Mouse (Mus musculus) limb, embryonic 10.5 days (tissue): ENCODE data around the gene Klk11. TPM values are rescaled to one million over a fixed set of nuclear protein-coding genes. Genes with fewer than 3 reads are reported as not detected.

Experiments
- DNase-seq: peaks from one replicate; pipeline ENCODE4 v3.0.0-alpha.2; 2017; ENCODE audit warnings: low spot score
- H3K27ac ChIP-seq: fragments of 300-500 bp; sonication (generic); 2 replicates; pipeline ENCODE4 v1.5.1; 2016; ENCODE audit warnings: mild to moderate bottlenecking
- H3K27me3 ChIP-seq: fragments of 300-500 bp; sonication (generic); 2 replicates; pipeline ENCODE4 v1.6.1; 2016; ENCODE audit warnings: low read depth, mild to moderate bottlenecking; ENCODE audit not compliant: poor library complexity, severe bottlenecking
- H3K36me3 ChIP-seq: fragments of 300-500 bp; sonication (generic); 2 replicates; pipeline ENCODE4 v1.6.1; 2016; ENCODE audit warnings: mild to moderate bottlenecking, moderate library complexity
- H3K4me1 ChIP-seq: fragments of 300-500 bp; sonication (generic); 2 replicates; pipeline ENCODE4 v1.6.1; 2016
- H3K4me3 ChIP-seq: fragments of 300-500 bp; sonication (generic); 2 replicates; pipeline ENCODE4 v1.5.1; 2016; ENCODE audit warnings: mild to moderate bottlenecking, moderate library complexity
- H3K9me3 ChIP-seq: fragments of 300-500 bp; sonication (generic); replicated peaks from 2 replicates; pipeline ENCODE4 v1.6.1; 2016; ENCODE audit warnings: mild to moderate bottlenecking
- WGBS: fragments of 180-500 bp; shearing (Covaris S2); methylation state at CpG from one replicate; pipeline ENCODE4 v1.1.7; 2016; 5-methylcytosine and 5-hydroxymethylcytosine counted together
- polyA plus RNA-seq: library from polyadenylated mRNA; unstranded; fragments of >200 nt; fragmentation: Nextera tagmentation; extraction: Ambion mirVana; gene quantifications from 2 replicates; pipeline ENCODE4 v1.2.1, GENCODE M21; 2016

The Klk11 gene
- 0.13 and 0.33 TPM in 2 replicates for polyA plus RNA-seq

- H3K27ac ChIP-seq = no peak within 1 kb of the TSS
- WGBS = 93% methylated on average over 5 of the region's 5 CpGs
- peak; percentile 3 for DNase-seq
- no peaks in the 10 kb centered on the region for H3K27me3 ChIP-seq
- peaks cover 5% of the 10 kb centered on the region; the same call in 1 of the 2 replicates for H3K4me1 ChIP-seq
- H3K9me3 ChIP-seq = no peaks in the 10 kb centered on the region
- no peak within 1 kb of the TSS for H3K4me3 ChIP-seq
- H3K36me3 ChIP-seq = no peaks in the 10 kb centered on the region
Measured at GRCm38 (mm10) chr7:43774364-43774763, at the start of gene Klk11. Gene Klk11 (plus strand): TSS chr7:43774604.

- H3K27ac ChIP-seq = no peak overlapping the region
- WGBS = 86% methylated on average over 1 of the region's 1 CpGs
- no peaks in the 10 kb centered on the region for H3K36me3 ChIP-seq
- H3K4me3 ChIP-seq = no peak overlapping the region
- H3K27me3 ChIP-seq = no peaks in the 10 kb centered on the region
- H3K9me3 ChIP-seq = no peaks in the 10 kb centered on the region
- DNase-seq = no peak
- H3K4me1 ChIP-seq = no peaks in the 10 kb centered on the region
Measured at GRCm38 (mm10) chr7:43747788-43748187, 26.6 kb upstream of the Klk11 start.

- 79% methylated on average over 2 of the region's 2 CpGs for WGBS
- Histone ChIP-seq H3K27ac (no peak overlapping the region), H3K4me3 (no peak overlapping the region), H3K4me1 (no peaks in the 10 kb centered on the region), H3K27me3 (no peaks in the 10 kb centered on the region), H3K9me3 (no peaks in the 10 kb centered on the region), H3K36me3 (no peaks in the 10 kb centered on the region)
- no peak for DNase-seq
Measured at GRCm38 (mm10) chr7:43752806-43753205, 21.6 kb upstream of the Klk11 start.

GRCm38 (mm10) chr7:43766484-43766883 is 7.9 kb upstream of the Klk11 start:
- Histone ChIP-seq H3K4me3 (no peak overlapping the region), H3K4me1 (no peaks in the 10 kb centered on the region), H3K36me3 (no peaks in the 10 kb centered on the region), H3K9me3 (no peaks in the 10 kb centered on the region), H3K27me3 (no peaks in the 10 kb centered on the region), H3K27ac (no peak overlapping the region)
- WGBS = 64% methylated on average over 8 of the region's 8 CpGs
- DNase-seq = no peak

GRCm38 (mm10) chr7:43768597-43768996 is 5.8 kb upstream of the Klk11 start, which contains the start of gene Klk12:
Gene Klk12 (plus strand): TSS chr7:43768897.
- H3K27ac ChIP-seq = no peak within 1 kb of the TSS
- no peak within 1 kb of the TSS for H3K4me3 ChIP-seq
- H3K4me1 ChIP-seq = no peaks in the 10 kb centered on the region
- DNase-seq = no peak
- no peaks in the 10 kb centered on the region for H3K36me3 ChIP-seq
- H3K27me3 ChIP-seq = no peaks in the 10 kb centered on the region
- H3K9me3 ChIP-seq = no peaks in the 10 kb centered on the region
- 79% methylated on average over 4 of the region's 4 CpGs for WGBS

- Histone ChIP-seq H3K27me3 (no peaks in the 10 kb centered on the region), H3K27ac (no peak overlapping the region), H3K4me1 (no peaks in the 10 kb centered on the region), H3K9me3 (no peaks in the 10 kb centered on the region), H3K4me3 (no peak overlapping the region), H3K36me3 (no peaks in the 10 kb centered on the region)
- 95% methylated on average over 8 of the region's 8 CpGs for WGBS
- DNase-seq = peak; percentile 19
Measured at GRCm38 (mm10) chr7:43769636-43770035, 4.8 kb upstream of the Klk11 start.

DNA sequence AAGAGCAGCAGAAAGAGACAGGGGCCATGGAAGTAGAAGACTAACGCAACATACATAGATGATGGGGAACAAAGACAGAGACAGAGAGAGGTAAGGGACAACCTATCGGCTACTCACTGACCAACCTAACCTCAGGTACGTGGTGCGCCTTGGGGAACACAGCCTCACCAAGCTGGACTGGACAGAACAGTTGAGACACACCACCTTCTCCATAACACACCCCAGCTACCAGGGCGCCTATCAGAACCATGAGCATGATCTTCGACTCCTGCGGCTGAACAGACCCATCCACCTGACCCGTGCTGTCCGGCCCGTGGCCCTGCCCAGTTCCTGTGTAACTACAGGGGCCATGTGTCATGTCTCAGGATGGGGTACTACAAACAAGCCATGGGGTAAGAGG is 3.7 kb upstream of the Klk11 start:
- Histone ChIP-seq H3K9me3 (no peaks in the 10 kb centered on the region), H3K4me3 (no peak overlapping the region), H3K27me3 (no peaks in the 10 kb centered on the region), H3K36me3 (no peaks in the 10 kb centered on the region), H3K27ac (no peak overlapping the region), H3K4me1 (peaks cover 5% of the 10 kb centered on the region; the same call in 1 of the 2 replicates)
- DNase-seq = peak; percentile 17
- whole genome bisulfite sequencing = 96% methylated on average over 10 of the region's 10 CpGs

GRCm38 (mm10) chr7:43771916-43772315 is 2.5 kb upstream of the Klk11 start:
- WGBS = 98% methylated on average over 6 of the region's 6 CpGs
- Histone ChIP-seq H3K4me3 (no peak overlapping the region), H3K4me1 (peaks cover 5% of the 10 kb centered on the region; the same call in 1 of the 2 replicates), H3K27ac (no peak overlapping the region), H3K36me3 (no peaks in the 10 kb centered on the region), H3K27me3 (no peaks in the 10 kb centered on the region), H3K9me3 (no peaks in the 10 kb centered on the region)
- peak; percentile 4 for DNase-seq

DNA sequence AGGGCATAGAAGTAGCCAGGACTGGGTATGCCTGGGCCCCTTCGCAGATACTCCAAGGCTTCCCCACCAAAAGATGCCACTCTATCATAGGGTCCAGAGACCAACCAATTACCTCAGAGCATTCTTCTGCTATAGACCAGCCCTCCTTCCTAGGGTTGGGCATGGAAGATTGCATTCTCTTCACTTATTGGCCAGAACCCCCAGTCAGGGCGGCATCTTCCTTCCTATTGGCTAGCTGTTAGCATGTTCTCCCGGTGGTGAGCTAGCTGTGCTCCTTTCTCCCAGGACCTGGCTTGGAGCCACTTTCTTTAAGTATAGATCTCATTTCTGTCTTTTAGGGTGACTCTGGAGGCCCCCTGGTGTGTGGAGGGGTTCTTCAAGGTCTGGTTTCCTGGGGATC is 1.5 kb upstream of the Klk11 start:
- DNase-seq = peak; percentile 13
- no peaks in the 10 kb centered on the region for H3K9me3 ChIP-seq
- WGBS = 69% methylated on average over 3 of the region's 3 CpGs

GRCm38 (mm10) chr7:43774802-43775201 is 398 bp downstream of the Klk11 start:
- no peak overlapping the region for H3K27ac ChIP-seq
- 61% methylated on average over 6 of the region's 6 CpGs for WGBS

More for the DNA sequence above, 1.5 kb upstream of the Klk11 start:
- Histone ChIP-seq H3K4me3 (no peak overlapping the region), H3K27me3 (no peaks in the 10 kb centered on the region), H3K36me3 (no peaks in the 10 kb centered on the region), H3K4me1 (peaks cover 5% of the 10 kb centered on the region; the same call in 1 of the 2 replicates), H3K27ac (no peak overlapping the region)

DNA sequence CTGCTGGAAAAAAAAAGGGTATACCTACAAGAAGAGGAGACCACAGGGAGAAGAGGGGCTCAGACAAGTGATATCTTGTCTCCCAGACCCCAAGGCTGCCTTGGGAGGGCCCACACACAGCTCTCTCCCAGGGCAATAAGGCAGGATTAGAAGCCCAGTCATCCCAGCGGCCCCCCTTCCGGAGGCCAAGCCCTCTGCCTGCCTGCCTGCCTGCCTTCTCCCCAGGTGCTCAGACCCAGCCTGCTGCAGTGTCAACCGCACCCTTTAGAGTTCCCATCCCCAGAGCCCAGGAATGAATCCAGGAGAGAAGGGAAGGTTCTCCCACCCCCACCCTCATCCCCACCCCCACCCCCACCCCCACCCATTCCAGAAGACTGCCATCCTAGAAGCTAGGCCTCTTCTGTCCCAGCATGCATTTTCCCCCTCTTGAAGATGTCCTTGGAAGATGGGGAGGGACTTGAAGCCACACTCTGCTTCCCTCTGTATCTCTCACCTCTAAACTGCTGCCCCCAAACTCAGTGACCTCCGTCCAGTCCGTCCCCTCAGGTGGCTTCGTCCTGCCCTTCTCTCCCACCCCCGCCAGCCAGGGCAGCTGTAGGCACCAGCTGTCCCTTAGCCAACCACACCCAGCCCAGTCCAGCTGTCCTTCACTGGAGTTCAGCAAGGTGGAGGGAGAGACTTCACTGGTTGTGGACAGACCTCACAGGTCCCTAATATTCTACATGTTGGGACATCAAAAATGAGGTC is 1.1 kb downstream of the Klk11 start:
- Histone ChIP-seq H3K36me3 (no peaks in the 10 kb centered on the region), H3K27me3 (no peaks in the 10 kb centered on the region), H3K9me3 (no peaks in the 10 kb centered on the region), H3K27ac (no peak overlapping the region), H3K4me1 (peaks cover 5% of the 10 kb centered on the region; the same call in 1 of the 2 replicates), H3K4me3 (no peak overlapping the region)
- WGBS = 48% methylated on average over 7 of the region's 7 CpGs
- peak; percentile 26 for DNase-seq

More at GRCm38 (mm10) chr7:43774802-43775201, 398 bp downstream of the Klk11 start:
- Histone ChIP-seq H3K36me3 (no peaks in the 10 kb centered on the region), H3K27me3 (no peaks in the 10 kb centered on the region), H3K4me1 (peaks cover 5% of the 10 kb centered on the region; the same call in 1 of the 2 replicates), H3K9me3 (no peaks in the 10 kb centered on the region), H3K4me3 (no peak overlapping the region)
- DNase-seq = peak; percentile 24

DNA sequence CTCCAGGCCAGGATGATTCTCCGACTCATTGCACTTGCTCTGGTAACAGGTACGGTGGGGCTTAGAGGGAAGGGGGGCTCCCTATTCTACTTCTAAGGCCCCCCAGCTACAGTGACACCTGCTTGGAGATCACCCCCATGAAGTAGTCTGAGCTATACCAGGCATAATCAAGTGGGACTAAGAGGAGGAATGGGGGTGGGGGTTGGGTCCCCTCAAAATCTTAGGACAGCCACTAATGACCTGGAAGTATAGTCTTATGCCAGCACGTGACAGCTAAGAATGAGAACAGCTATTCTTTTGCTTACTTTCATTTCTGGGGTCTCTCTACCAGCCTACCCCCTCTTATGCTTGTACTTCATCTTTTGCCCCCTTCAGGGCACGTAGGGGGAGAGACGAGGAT is 2.1 kb downstream of the Klk11 start:
- 86% methylated on average over 5 of the region's 5 CpGs for WGBS

GRCm38 (mm10) chr7:43777423-43777822 is 3.0 kb downstream of the Klk11 start:
- H3K4me3 ChIP-seq = no peak overlapping the region
- 0 out of 2 replicates have a peak, but pooled peaks cover 4% of the 10 kb centered on the region for H3K27me3 ChIP-seq
- H3K27ac ChIP-seq = no peak overlapping the region
- H3K9me3 ChIP-seq = no peaks in the 10 kb centered on the region
- DNase-seq = peak; percentile 19
- H3K4me1 ChIP-seq = peaks cover 5% of the 10 kb centered on the region
- 89% methylated on average over 12 of the region's 12 CpGs for WGBS
- no peaks in the 10 kb centered on the region for H3K36me3 ChIP-seq

More for the DNA sequence above, 2.1 kb downstream of the Klk11 start:
- Histone ChIP-seq H3K36me3 (no peaks in the 10 kb centered on the region), H3K27me3 (no peaks in the 10 kb centered on the region), H3K27ac (no peak overlapping the region), H3K4me1 (peaks cover 5% of the 10 kb centered on the region; the same call in 1 of the 2 replicates), H3K9me3 (no peaks in the 10 kb centered on the region), H3K4me3 (no peak overlapping the region)
- DNase-seq = peak; percentile 10
